ENCODE assay signal across 15 mouse cellular contexts in genomic region chr1:91215981-91216380, GRCm38 (mm10). TPM values are rescaled to one million over a fixed set of nuclear protein-coding genes. Genes with fewer than 3 reads are reported as not detected.
DNase-seq lines count a peak whose midpoint lies in the region; ATAC-seq and TF ChIP-seq lines count a peak whose summit lies in the region.
"Had no signal": no experiment of that assay in that cellular context is flagged by ENCODE, and none has a peak within 500 bp of the region (broad histone marks: within the 10 kb centered on the region; RNA-seq: fewer than 3 reads in every experiment).

No protein-coding gene starts in this region.

- no peak for TF ChIP-seq POLR2A in small intestine, adult 2 months (IDR thresholded peaks at IDR 0.05; ENCODE audit: low read depth, low read length)

- peaks cover 69% of the 10 kb centered on the region for H3K4me1 ChIP-seq in heart, embryonic 10.5 days
- no peaks in the 10 kb centered on the region for H3K4me1 ChIP-seq in small intestine, adult 2 months (ENCODE audit: control insufficient read depth, insufficient read depth, insufficient read length, low read length)
- H3K4me1 ChIP-seq: embryonic facial prominence, embryonic 12.5 days; hindbrain, embryonic 12.5 days; midbrain, embryonic 12.5 days; stomach, embryonic 15.5 days had no signal

- no peaks in the 10 kb centered on the region for H3K27me3 ChIP-seq in heart, embryonic 10.5 days (ENCODE audit: insufficient read depth, poor library complexity, severe bottlenecking)
- no peaks in the 10 kb centered on the region for H3K27me3 ChIP-seq in small intestine, adult 2 months (ENCODE audit: control insufficient read depth, insufficient read depth, low read length)
- H3K27me3 ChIP-seq: embryonic facial prominence, embryonic 12.5 days; hindbrain, embryonic 12.5 days; limb, embryonic 13.5 days; stomach, embryonic 15.5 days had no signal

- H3K36me3 ChIP-seq in heart, embryonic 10.5 days: no peaks in the 10 kb centered on the region
- no peaks in the 10 kb centered on the region for H3K36me3 ChIP-seq in small intestine, adult 2 months (ENCODE audit: control insufficient read depth, insufficient read depth, low read length)
- H3K36me3 ChIP-seq: embryonic facial prominence, embryonic 12.5 days; hindbrain, embryonic 12.5 days; limb, embryonic 13.5 days; midbrain, embryonic 12.5 days; stomach, embryonic 15.5 days had no signal

- WGBS in heart, embryonic 10.5 days: 39% methylated on average over 1 of the region's 1 CpGs
- WGBS in small intestine, adult 2 months: 3% methylated on average over 1 of the region's 1 CpGs

- H3K4me3 ChIP-seq in heart, embryonic 10.5 days: no peak overlapping the region
- H3K4me3 ChIP-seq in small intestine, adult 2 months (ENCODE audit: low read depth, low read length): no peak overlapping the region
- H3K4me3 ChIP-seq: embryonic facial prominence, embryonic 12.5 days; hindbrain, embryonic 12.5 days; limb, embryonic 13.5 days; midbrain, embryonic 12.5 days; stomach, embryonic 15.5 days had no signal

- peak; percentile 93 for DNase-seq in heart, adult 11 months
- DNase-seq in heart, adult 8-10 months (ENCODE audit: low spot score): no peak
- peak; percentile 61 for DNase-seq in retina, postnatal 1 day
- DNase-seq in retina, embryonic 14.5 days (ENCODE audit: low spot score): no peak
- DNase-seq in heart, embryonic 10.5 days (ENCODE audit: low spot score): no peak
- no peak for DNase-seq in urinary bladder, postnatal 36 days (ENCODE audit: low spot score in 2 of 2)

- TF ChIP-seq CTCF in small intestine, adult 2 months (IDR thresholded peaks at IDR 0.05; ENCODE audit: extremely low read depth, insufficient read length, insufficient replicate concordance, low read depth, low read length): no peak

- H3K9me3 ChIP-seq in heart, embryonic 10.5 days: no peaks in the 10 kb centered on the region
- H3K9me3 ChIP-seq: embryonic facial prominence, embryonic 12.5 days; hindbrain, embryonic 12.5 days; limb, embryonic 13.5 days; midbrain, embryonic 12.5 days; stomach, embryonic 15.5 days had no signal

- H3K27ac ChIP-seq in heart, embryonic 10.5 days: peak overlapping the region; percentile 86
- H3K27ac ChIP-seq in small intestine, adult 2 months (ENCODE audit: insufficient read depth, low read depth, low read length): 0 out of 2 replicates have a peak overlapping the region, but pooled peaks have one; percentile 1
- H3K27ac ChIP-seq: embryonic facial prominence, embryonic 12.5 days; hindbrain, embryonic 12.5 days; limb, embryonic 13.5 days; midbrain, embryonic 12.5 days had no signal

- no peak for ATAC-seq in granulocyte monocyte progenitor cell, adult 5-6 weeks (replicated peaks; ENCODE audit: poor library complexity, severe bottlenecking)
- ATAC-seq: activated CD4-positive, CD25-positive, alpha-beta regulatory T cell, adult 4 months; CD4-positive, CD25-positive, alpha-beta regulatory T cell, adult 4 months had no signal

RNA-seq across cellular contexts. Expression of gene Ube2f, which starts 34.1 kb away (rescaled TPM):
- total RNA-seq in heart, adult 8-10 months (2022): 10 to 100 TPM; 39.6 to 52.2 (median 45.2) TPM
- 76.9 and 82.8 TPM in 2 replicates for polyA plus RNA-seq in heart, embryonic 10.5 days (2016; fragmentation: Nextera tagmentation; extraction: Ambion mirVana)
- polyA plus RNA-seq in small intestine, adult 2 months (2012; rRNA removed): 12.4 and 19.5 TPM in 2 replicates
- 80.4 and 94.7 TPM in 2 replicates for total RNA-seq in granulocyte monocyte progenitor cell, adult 5-6 weeks (2014; fragmentation: Nextera tagmentation)
- 40.4 and 50.5 TPM in 2 replicates for total RNA-seq in granulocyte monocyte progenitor cell, adult 5-6 weeks (2017)

RNA-seq across cellular contexts. Expression of gene Ramp1, which starts 36.4 kb away (rescaled TPM):
- 1 to 10 TPM; 3.4 to 5.1 (median 4.5) TPM for total RNA-seq in heart, adult 8-10 months (2022)
- polyA plus RNA-seq in heart, embryonic 10.5 days (2016; fragmentation: Nextera tagmentation; extraction: Ambion mirVana): 16.8 and 24.9 TPM in 2 replicates
- 12.1 and 23.5 TPM in 2 replicates for polyA plus RNA-seq in small intestine, adult 2 months (2012; rRNA removed)
- total RNA-seq in granulocyte monocyte progenitor cell, adult 5-6 weeks (2014; fragmentation: Nextera tagmentation): 160 and 199 TPM in 2 replicates
- total RNA-seq in granulocyte monocyte progenitor cell, adult 5-6 weeks (2017): 179 and 199 TPM in 2 replicates

Comparison
In these comparisons a context has a peak if more than half of its experiments do, and no peak if none do; other contexts are left out.
1. DNase-seq: peak in heart, adult 11 months (single experiment) and retina, postnatal 1 day (single experiment); none in heart, adult 8-10 months (single experiment), retina, embryonic 14.5 days (single experiment), heart, embryonic 10.5 days (single experiment) and urinary bladder, postnatal 36 days (0 of 2).
2. RNA of gene Ramp1, which starts 36.4 kb away (total RNA-seq): 160 to 199 TPM in granulocyte monocyte progenitor cell, adult 5-6 weeks; 3.4 to 5.1 TPM in heart, adult 8-10 months; every median in the first group is over 10 times any median in the second.